Mouse (Mus musculus) G1E (cell line): ENCODE results near the gene Abcc10.

ENCODE experiments used
- CTCF ChIP-seq: IDR thresholded peaks from 2 replicates; pipeline ENCODE4 v1.5.1; 2012; ENCODE audit warnings: low read depth, low read length, inconsistent platforms, mixed read lengths
- GATA1 ChIP-seq: IDR thresholded peaks from 2 replicates; pipeline ENCODE4 v1.6.1; 2012; ENCODE audit warnings: borderline replicate concordance, low read length, inconsistent platforms, mixed read lengths
- TAL1 ChIP-seq: conservative IDR thresholded peaks from 2 replicates; pipeline ENCODE4 v1.6.1; 2012; ENCODE audit warnings: low read depth, low read length, inconsistent platforms, mixed read lengths

DNA sequence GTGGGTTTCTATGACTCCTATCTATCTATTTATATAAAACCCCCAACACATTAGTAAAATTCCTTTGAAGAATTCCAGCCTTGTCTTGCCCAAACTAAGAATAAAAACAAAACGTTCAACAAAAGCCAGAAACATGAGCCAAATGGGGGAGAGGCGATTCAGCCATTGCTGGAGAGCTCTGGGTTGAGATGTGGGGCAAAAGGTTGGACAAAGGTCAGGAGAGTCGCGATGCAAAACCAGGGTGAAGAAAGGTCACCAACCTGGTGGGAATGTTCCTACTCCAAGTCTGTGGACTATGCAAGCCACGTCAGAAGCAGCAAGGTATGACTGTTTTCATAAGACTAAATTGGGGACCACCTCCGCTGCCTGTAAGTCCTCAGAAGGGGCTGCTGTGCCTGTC lies 7.7 kb downstream of the Abcc10 start:
- TF ChIP-seq TAL1 (no peak), CTCF (no peak), GATA1 (no peak)
